Mouse (Mus musculus): ENCODE data around the gene Ttc39a. TPM values are rescaled to one million over a fixed set of nuclear protein-coding genes. Genes with fewer than 3 reads are reported as not detected.

Gene Ttc39a
- polyA plus RNA-seq, 1 experiment from 2014 or later: 1.9 TPM

DNA sequence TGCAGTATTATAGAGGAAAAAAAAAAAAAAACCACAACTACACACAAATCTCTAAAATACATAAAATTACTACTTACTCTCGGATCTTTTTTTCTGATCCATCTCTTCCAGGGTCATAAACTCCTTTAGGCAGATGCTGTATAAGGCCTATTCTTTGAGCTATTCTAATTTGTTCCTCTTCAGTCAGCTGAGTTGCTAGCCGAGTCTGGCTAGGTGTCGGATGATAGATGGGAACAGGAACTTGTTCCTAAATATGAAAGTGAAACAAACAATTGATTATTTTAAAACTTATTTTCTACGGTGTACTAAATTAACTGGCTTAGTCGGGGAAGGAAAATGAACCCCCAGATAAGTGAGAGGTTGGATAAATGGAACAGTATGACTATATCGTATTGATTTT, 50.4 kb downstream of the Ttc39a start:
- no peak for ATAC-seq (ENCODE audit: insufficient read depth, low FRiP score, low TSS enrichment)
- H3K4me2 ChIP-seq (ENCODE audit: low read depth): no peak overlapping the region
- no peaks in the 10 kb centered on the region for H3K36me3 ChIP-seq (ENCODE audit: control insufficient read depth, insufficient read depth, low read length)
- H3K27me3 ChIP-seq (ENCODE audit: control insufficient read depth, insufficient read depth, low read length): no peaks in the 10 kb centered on the region
- no peaks in the 10 kb centered on the region for H3K9me3 ChIP-seq (ENCODE audit: control insufficient read depth, low read length)
- no peak for DNase-seq (ENCODE audit: low spot score)
- whole genome bisulfite sequencing: 92% methylated on average over 6 of the region's 6 CpGs
- H3K9ac ChIP-seq (ENCODE audit: low read length): no peak overlapping the region
- no peak overlapping the region for H3K4me3 ChIP-seq (ENCODE audit: low read depth, low read length)
- H3K27ac ChIP-seq (ENCODE audit: low read depth, low read length): no peak overlapping the region
- H3K4me1 ChIP-seq (ENCODE audit: control insufficient read depth, insufficient read depth, low read length): no peaks in the 10 kb centered on the region

DNA sequence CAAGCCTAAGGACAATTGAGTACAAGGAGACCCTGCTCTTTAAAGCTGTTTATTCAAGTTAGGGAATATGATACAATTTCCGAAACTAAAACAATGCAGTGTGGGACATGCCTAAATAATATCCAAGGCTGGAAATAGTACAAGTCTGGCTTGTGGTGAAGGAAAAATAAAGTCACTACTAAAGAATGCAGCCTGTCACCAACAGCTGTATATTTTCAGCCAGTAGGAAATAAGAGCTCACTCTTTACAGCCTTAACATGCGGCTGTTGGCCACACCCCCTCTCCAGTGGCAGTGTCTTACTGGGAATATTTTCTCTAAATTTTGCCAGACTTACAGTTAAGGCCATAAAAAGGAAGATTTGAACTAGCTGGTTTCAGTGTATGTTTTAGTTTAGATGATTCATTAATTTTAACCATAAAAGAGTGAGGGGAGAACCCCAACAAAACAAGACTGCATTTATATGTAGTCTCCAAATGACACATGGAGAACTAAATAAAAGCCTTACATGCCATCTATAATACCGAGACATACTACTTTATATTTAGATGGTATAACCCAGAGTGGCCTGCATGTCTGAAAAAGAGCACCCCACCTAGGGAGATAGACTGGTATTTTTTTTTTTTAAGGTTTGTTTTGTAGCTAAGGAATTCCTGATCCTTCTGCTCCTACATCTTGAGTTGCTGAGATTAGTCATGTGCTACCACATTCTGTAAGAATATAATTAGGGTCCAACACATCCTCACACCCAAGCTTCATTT, 54.2 kb downstream of the Ttc39a start:
- Histone ChIP-seq H3K4me3 (ENCODE audit: low read depth, low read length) (no peak overlapping the region), H3K27ac (ENCODE audit: low read depth, low read length) (no peak overlapping the region), H3K4me1 (ENCODE audit: control insufficient read depth, insufficient read depth, low read length) (no peaks in the 10 kb centered on the region), H3K27me3 (ENCODE audit: control insufficient read depth, insufficient read depth, low read length) (no peaks in the 10 kb centered on the region), H3K4me2 (ENCODE audit: low read depth) (no peak overlapping the region), H3K36me3 (ENCODE audit: control insufficient read depth, insufficient read depth, low read length) (no peaks in the 10 kb centered on the region), H3K9me3 (ENCODE audit: control insufficient read depth, low read length) (no peaks in the 10 kb centered on the region), H3K9ac (ENCODE audit: low read length) (no peak overlapping the region)
- no peak for DNase-seq (ENCODE audit: low spot score)
- ATAC-seq (ENCODE audit: insufficient read depth, low FRiP score, low TSS enrichment): no peak
- WGBS: 74% methylated on average over 3 of the region's 3 CpGs

DNA sequence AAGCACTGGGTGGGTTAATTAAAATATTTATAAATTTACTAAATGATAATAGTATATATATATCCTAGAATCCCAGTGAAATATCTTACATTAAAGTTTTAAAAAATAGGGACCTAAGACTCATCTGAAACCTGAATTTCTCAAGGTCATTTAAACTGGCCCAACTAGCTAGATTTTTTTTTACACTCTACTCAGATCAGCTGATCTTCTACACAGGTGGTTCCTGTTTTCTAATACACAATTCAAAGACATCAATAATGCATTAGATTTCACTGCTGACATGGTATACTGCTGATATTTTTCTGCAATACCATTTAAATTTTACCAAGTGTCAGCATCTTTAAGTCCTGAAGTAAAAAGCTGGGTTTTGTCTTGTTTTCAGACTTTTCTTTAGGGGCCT, 57.5 kb downstream of the Ttc39a start:
- Histone ChIP-seq H3K4me3 (ENCODE audit: low read depth, low read length) (no peak overlapping the region), H3K27me3 (ENCODE audit: control insufficient read depth, insufficient read depth, low read length) (no peaks in the 10 kb centered on the region), H3K9ac (ENCODE audit: low read length) (no peak overlapping the region), H3K9me3 (ENCODE audit: control insufficient read depth, low read length) (no peaks in the 10 kb centered on the region), H3K27ac (ENCODE audit: low read depth, low read length) (no peak overlapping the region), H3K4me2 (ENCODE audit: low read depth) (no peak overlapping the region), H3K4me1 (ENCODE audit: control insufficient read depth, insufficient read depth, low read length) (no peaks in the 10 kb centered on the region), H3K36me3 (ENCODE audit: control insufficient read depth, insufficient read depth, low read length) (no peaks in the 10 kb centered on the region)
- ATAC-seq (ENCODE audit: insufficient read depth, low FRiP score, low TSS enrichment) (no peak), DNase-seq (ENCODE audit: low spot score) (no peak)

DNA sequence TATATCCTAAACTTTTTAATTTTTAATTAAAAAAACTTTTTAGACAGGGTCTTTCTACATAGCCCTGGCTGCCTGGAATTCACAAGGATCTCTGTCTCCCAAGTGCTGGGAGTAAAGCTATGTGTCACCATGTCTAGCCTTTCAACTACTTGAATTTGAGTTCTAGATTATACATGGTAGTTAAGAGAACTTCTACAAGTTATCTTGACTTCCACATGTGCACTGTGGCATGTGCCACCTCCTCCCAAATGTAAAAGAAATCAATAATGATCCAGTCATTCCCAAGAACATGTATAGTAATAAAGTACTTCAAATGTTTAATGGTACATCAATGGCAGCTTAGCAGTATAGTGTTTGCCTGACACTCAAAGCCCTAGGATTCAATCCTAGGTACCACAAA, 61.3 kb downstream of the Ttc39a start:
- ATAC-seq (ENCODE audit: insufficient read depth, low FRiP score, low TSS enrichment) (no peak), DNase-seq (ENCODE audit: low spot score) (no peak)
- no peaks in the 10 kb centered on the region for H3K4me1 ChIP-seq (ENCODE audit: control insufficient read depth, insufficient read depth, low read length)
- H3K4me3 ChIP-seq (ENCODE audit: low read depth, low read length): no peak overlapping the region
- H3K27ac ChIP-seq (ENCODE audit: low read depth, low read length): no peak overlapping the region
- no peaks in the 10 kb centered on the region for H3K9me3 ChIP-seq (ENCODE audit: control insufficient read depth, low read length)
- H3K27me3 ChIP-seq (ENCODE audit: control insufficient read depth, insufficient read depth, low read length): no peaks in the 10 kb centered on the region
- no peaks in the 10 kb centered on the region for H3K36me3 ChIP-seq (ENCODE audit: control insufficient read depth, insufficient read depth, low read length)
- H3K4me2 ChIP-seq (ENCODE audit: low read depth): no peak overlapping the region
- H3K9ac ChIP-seq (ENCODE audit: low read length): no peak overlapping the region

DNA sequence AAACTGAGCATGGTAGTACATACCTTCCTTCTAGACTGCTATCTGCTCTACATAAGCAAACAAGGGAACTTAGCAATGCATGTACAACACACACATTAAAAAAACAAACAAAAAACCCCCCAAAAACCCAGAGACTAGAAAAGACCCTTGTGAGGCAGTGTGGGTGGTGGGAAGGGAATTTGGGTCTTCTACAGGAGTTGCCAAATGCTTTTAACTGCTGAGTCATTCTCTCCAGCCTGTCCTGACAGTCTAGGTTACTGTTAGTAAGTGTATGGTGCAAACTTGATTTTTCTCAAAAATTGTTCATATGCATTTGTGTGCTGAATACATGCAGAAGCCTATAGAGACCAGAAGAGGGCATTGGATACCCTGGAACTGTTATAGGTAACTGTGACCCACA, 65.2 kb downstream of the Ttc39a start:
- Histone ChIP-seq H3K9me3 (ENCODE audit: control insufficient read depth, low read length) (no peaks in the 10 kb centered on the region), H3K4me2 (ENCODE audit: low read depth) (no peak overlapping the region), H3K4me3 (ENCODE audit: low read depth, low read length) (no peak overlapping the region), H3K4me1 (ENCODE audit: control insufficient read depth, insufficient read depth, low read length) (peaks cover 7% of the 10 kb centered on the region; the same call in 1 of the 2 replicates), H3K27me3 (ENCODE audit: control insufficient read depth, insufficient read depth, low read length) (no peaks in the 10 kb centered on the region), H3K27ac (ENCODE audit: low read depth, low read length) (no peak overlapping the region), H3K9ac (ENCODE audit: low read length) (no peak overlapping the region), H3K36me3 (ENCODE audit: control insufficient read depth, insufficient read depth, low read length) (no peaks in the 10 kb centered on the region)
- ATAC-seq (ENCODE audit: insufficient read depth, low FRiP score, low TSS enrichment) (no peak), DNase-seq (ENCODE audit: low spot score) (no peak)

DNA sequence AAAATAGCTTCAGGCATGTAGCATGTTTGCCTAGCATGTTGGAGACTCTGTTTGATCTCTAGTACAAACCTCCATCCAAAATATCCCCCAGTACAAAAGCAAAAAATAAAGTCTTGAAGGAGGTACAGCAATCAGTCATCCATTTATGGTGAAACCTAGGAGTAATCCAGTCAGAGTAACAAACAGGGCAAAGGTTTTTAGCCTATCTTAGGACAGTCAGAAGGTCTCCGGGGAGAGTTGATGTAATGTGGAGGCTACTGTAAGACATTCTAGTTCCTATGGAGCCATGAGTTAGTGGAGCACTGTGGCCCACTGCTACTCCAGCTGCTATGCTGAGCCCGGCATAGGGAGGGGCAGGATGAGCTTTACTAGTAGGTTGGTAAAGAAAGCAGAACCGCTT, 66.1 kb downstream of the Ttc39a start:
- Histone ChIP-seq H3K9me3 (ENCODE audit: control insufficient read depth, low read length) (no peaks in the 10 kb centered on the region), H3K4me2 (ENCODE audit: low read depth) (no peak overlapping the region), H3K36me3 (ENCODE audit: control insufficient read depth, insufficient read depth, low read length) (no peaks in the 10 kb centered on the region), H3K4me1 (ENCODE audit: control insufficient read depth, insufficient read depth, low read length) (peaks cover 7% of the 10 kb centered on the region; the same call in 1 of the 2 replicates), H3K27ac (ENCODE audit: low read depth, low read length) (no peak overlapping the region), H3K9ac (ENCODE audit: low read length) (no peak overlapping the region), H3K4me3 (ENCODE audit: low read depth, low read length) (no peak overlapping the region), H3K27me3 (ENCODE audit: control insufficient read depth, insufficient read depth, low read length) (no peaks in the 10 kb centered on the region)
- DNase-seq (ENCODE audit: low spot score): no peak
- 91% methylated on average over 3 of the region's 3 CpGs for WGBS
- no peak for ATAC-seq (ENCODE audit: insufficient read depth, low FRiP score, low TSS enrichment)

DNA sequence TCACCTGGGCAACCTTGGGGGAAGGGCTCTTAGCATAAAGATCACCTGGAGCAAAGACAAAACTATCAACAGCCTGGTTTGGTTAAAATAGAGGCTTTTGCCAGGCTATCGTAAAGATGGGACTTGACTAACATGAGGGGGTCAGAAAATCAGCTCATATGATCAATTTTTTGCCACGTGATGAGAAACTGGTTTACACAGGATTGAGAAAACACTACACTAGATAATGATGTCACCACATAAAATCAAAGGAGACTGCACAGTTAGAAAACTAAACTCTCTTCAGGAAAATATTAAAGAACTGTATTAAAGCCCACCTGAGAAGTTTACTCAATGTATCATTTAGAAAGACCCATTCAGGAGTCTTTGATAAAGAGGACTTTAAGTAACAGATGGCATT, 68.7 kb downstream of the Ttc39a start:
- DNase-seq (ENCODE audit: low spot score) (no peak), ATAC-seq (ENCODE audit: insufficient read depth, low FRiP score, low TSS enrichment) (no peak)
- no peaks in the 10 kb centered on the region for H3K9me3 ChIP-seq (ENCODE audit: control insufficient read depth, low read length)
- H3K36me3 ChIP-seq (ENCODE audit: control insufficient read depth, insufficient read depth, low read length): no peaks in the 10 kb centered on the region
- peak overlapping the region; percentile 64 for H3K4me3 ChIP-seq (ENCODE audit: low read depth, low read length)
- peaks cover 7% of the 10 kb centered on the region; the same call in 1 of the 2 replicates for H3K4me1 ChIP-seq (ENCODE audit: control insufficient read depth, insufficient read depth, low read length)
- no peak overlapping the region for H3K27ac ChIP-seq (ENCODE audit: low read depth, low read length)
- no peak overlapping the region; the same call in 1 of the 2 replicates for H3K9ac ChIP-seq (ENCODE audit: low read length)
- no peaks in the 10 kb centered on the region for H3K27me3 ChIP-seq (ENCODE audit: control insufficient read depth, insufficient read depth, low read length)
- WGBS: 62% methylated on average over 2 of the region's 2 CpGs
- peak overlapping the region; percentile 68 for H3K4me2 ChIP-seq (ENCODE audit: low read depth)

DNA sequence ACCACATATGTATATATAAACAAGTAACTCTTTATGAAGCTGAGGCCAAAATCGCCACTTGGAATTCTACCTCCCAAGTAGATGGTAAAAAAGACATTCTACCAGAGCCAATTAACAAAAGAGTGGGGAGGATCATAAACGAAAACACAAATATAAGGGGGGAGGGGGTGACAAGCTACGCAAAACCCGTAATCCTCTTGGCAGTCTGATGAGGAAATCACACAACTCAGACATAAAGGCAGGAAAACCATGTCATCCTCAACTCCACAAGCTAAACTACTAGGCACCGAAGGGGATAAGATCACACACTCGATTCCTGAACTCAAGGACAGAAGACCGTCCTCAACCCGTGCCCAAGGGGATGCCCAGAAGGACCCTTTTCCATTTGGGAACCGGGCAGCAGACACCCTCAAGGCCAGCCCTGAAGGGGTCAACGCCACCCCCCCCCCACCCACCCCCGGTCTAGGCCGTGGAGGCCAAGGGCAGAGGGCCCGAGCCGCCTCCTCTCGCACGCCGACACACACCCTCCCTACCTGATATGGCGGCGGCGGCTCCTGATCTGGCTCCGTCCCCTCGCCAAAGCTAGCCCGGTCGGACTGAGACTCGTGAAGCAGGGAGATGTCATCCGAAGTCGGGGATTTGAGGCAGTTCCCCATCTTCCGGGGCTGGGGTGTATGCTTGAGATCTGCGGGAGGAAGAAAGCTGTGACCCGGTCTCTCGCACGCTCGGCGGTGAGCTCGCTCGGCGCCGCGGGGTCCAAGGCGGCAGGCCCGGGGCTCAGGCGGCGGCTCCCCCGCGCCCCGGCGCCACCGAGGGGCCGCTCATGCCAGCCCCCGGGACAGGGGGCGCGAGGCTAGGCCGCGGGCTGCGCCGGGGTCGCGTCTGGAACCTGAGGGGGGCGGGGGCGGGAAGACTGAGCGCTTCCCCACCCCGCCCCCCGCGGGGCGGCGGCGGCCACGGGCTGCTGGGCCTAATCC, 69.4 kb downstream of the Ttc39a start:
- under 1% methylated on average over 56 of the region's 68 CpGs for WGBS
- ATAC-seq (ENCODE audit: insufficient read depth, low FRiP score, low TSS enrichment): peak; percentile 78
- peak; percentile 65 for DNase-seq (ENCODE audit: low spot score)

More for the DNA sequence above, 69.4 kb downstream of the Ttc39a start:
- Histone ChIP-seq H3K27me3 (ENCODE audit: control insufficient read depth, insufficient read depth, low read length) (no peaks in the 10 kb centered on the region), H3K9me3 (ENCODE audit: control insufficient read depth, low read length) (no peaks in the 10 kb centered on the region), H3K4me1 (ENCODE audit: control insufficient read depth, insufficient read depth, low read length) (peaks cover 7% of the 10 kb centered on the region; the same call in 1 of the 2 replicates), H3K9ac (ENCODE audit: low read length) (peak overlapping the region; percentile 96), H3K4me2 (ENCODE audit: low read depth) (peak overlapping the region; percentile 68), H3K36me3 (ENCODE audit: control insufficient read depth, insufficient read depth, low read length) (no peaks in the 10 kb centered on the region), H3K27ac (ENCODE audit: low read depth, low read length) (peak overlapping the region; percentile 95), H3K4me3 (ENCODE audit: low read depth, low read length) (peak overlapping the region; percentile 64)
